Mouse (Mus musculus): ENCODE results near the gene Bves. TPM values are rescaled to one million over a fixed set of nuclear protein-coding genes. Genes with fewer than 3 reads are reported as not detected.
"Not testable (repeated sequence)": the region's sequence is repeated elsewhere in the genome, so short reads cannot be mapped to it uniquely, and the experiment has no call there.

Gene Bves
- 2.4 and 2.6 TPM in 2 replicates for polyA plus RNA-seq (2014; fragmentation: Nextera tagmentation; extraction: Ambion mirVana)

GRCm38 (mm10) chr10:45335434-45336422 lies at the start of gene Bves:
Gene Bves, plus strand, starts transcription at chr10:45335772.
- no peaks in the 10 kb centered on the region for H3K36me3 ChIP-seq (replicated peaks; ENCODE audit: control insufficient read depth, insufficient read depth)
- H3K27ac ChIP-seq, result no peak within 1 kb of the TSS
- H3K4me1 ChIP-seq (replicated peaks; ENCODE audit: control insufficient read depth, insufficient read depth, low read length), result no peaks in the 10 kb centered on the region
- 1% methylated on average over 90 of the region's 116 CpGs for WGBS
- peak within 1 kb of the TSS; percentile 73 for H3K4me3 ChIP-seq (replicated peaks; ENCODE audit: low read length)
- peaks cover 15% of the 10 kb centered on the region for H3K27me3 ChIP-seq (ENCODE audit: control insufficient read depth, insufficient read depth, low read length)
- DNase-seq (ENCODE audit: low spot score), result peak; percentile 56
- no peaks in the 10 kb centered on the region for H3K9me3 ChIP-seq (ENCODE audit: control insufficient read depth, low read length)
- ATAC-seq (ENCODE audit: low FRiP score), result peak; percentile 78
- H3K9ac ChIP-seq, result peak within 1 kb of the TSS; percentile 58
- H3K4me2 ChIP-seq (replicated peaks), result peak within 1 kb of the TSS; percentile 91

GRCm38 (mm10) chr10:45288351-45288750 lies 47.2 kb upstream of the Bves start:
- Histone ChIP-seq H3K27ac (no peak overlapping the region), H3K9ac (no peak overlapping the region), H3K4me2 (replicated peaks) (no peak overlapping the region), H3K4me1 (replicated peaks; ENCODE audit: control insufficient read depth, insufficient read depth, low read length) (peaks cover 5% of the 10 kb centered on the region), H3K27me3 (ENCODE audit: control insufficient read depth, insufficient read depth, low read length) (peaks cover 26% of the 10 kb centered on the region), H3K9me3 (ENCODE audit: control insufficient read depth, low read length) (no peaks in the 10 kb centered on the region), H3K4me3 (replicated peaks; ENCODE audit: low read length) (no peak overlapping the region), H3K36me3 (replicated peaks; ENCODE audit: control insufficient read depth, insufficient read depth) (no peaks in the 10 kb centered on the region)
- ATAC-seq (ENCODE audit: low FRiP score) (no peak), DNase-seq (ENCODE audit: low spot score) (no peak)
- 55% methylated on average over 7 of the region's 7 CpGs for WGBS

- Histone ChIP-seq H3K36me3 (replicated peaks; ENCODE audit: control insufficient read depth, insufficient read depth) (no peaks in the 10 kb centered on the region), H3K27ac (no peak overlapping the region), H3K9ac (peak overlapping the region; percentile 55), H3K27me3 (ENCODE audit: control insufficient read depth, insufficient read depth, low read length) (peaks cover 26% of the 10 kb centered on the region), H3K9me3 (ENCODE audit: control insufficient read depth, low read length) (no peaks in the 10 kb centered on the region), H3K4me1 (replicated peaks; ENCODE audit: control insufficient read depth, insufficient read depth, low read length) (peaks cover 5% of the 10 kb centered on the region), H3K4me2 (replicated peaks) (peak overlapping the region; percentile 96), H3K4me3 (replicated peaks; ENCODE audit: low read length) (peak overlapping the region; percentile 48)
- under 1% methylated on average over 69 of the region's 71 CpGs for WGBS
- ATAC-seq (ENCODE audit: low FRiP score), result peak; percentile 82
- DNase-seq (ENCODE audit: low spot score), result peak; percentile 38
Observed at GRCm38 (mm10) chr10:45289218-45290105, 46.1 kb upstream of the Bves start.

- DNase-seq (ENCODE audit: low spot score) (no peak), ATAC-seq (ENCODE audit: low FRiP score) (no peak)
- Histone ChIP-seq H3K4me1 (replicated peaks; ENCODE audit: control insufficient read depth, insufficient read depth, low read length) (peaks cover 5% of the 10 kb centered on the region), H3K9me3 (ENCODE audit: control insufficient read depth, low read length) (no peaks in the 10 kb centered on the region), H3K4me3 (replicated peaks; ENCODE audit: low read length) (no peak overlapping the region), H3K36me3 (replicated peaks; ENCODE audit: control insufficient read depth, insufficient read depth) (no peaks in the 10 kb centered on the region), H3K27ac (no peak overlapping the region), H3K27me3 (ENCODE audit: control insufficient read depth, insufficient read depth, low read length) (peaks cover 26% of the 10 kb centered on the region), H3K4me2 (replicated peaks) (no peak overlapping the region), H3K9ac (no peak overlapping the region)
- 68% methylated on average over 5 of the region's 5 CpGs for WGBS
Observed at GRCm38 (mm10) chr10:45290618-45291017, 45.0 kb upstream of the Bves start.

- ATAC-seq (ENCODE audit: low FRiP score); H3K27ac ChIP-seq; DNase-seq (ENCODE audit: low spot score); H3K4me3 ChIP-seq (replicated peaks; ENCODE audit: low read length); H3K4me2 ChIP-seq (replicated peaks); H3K9me3 ChIP-seq (ENCODE audit: control insufficient read depth, low read length); H3K4me1 ChIP-seq (replicated peaks; ENCODE audit: control insufficient read depth, insufficient read depth, low read length); H3K36me3 ChIP-seq (replicated peaks; ENCODE audit: control insufficient read depth, insufficient read depth); H3K9ac ChIP-seq: not testable (repeated sequence)
- H3K27me3 ChIP-seq (ENCODE audit: control insufficient read depth, insufficient read depth, low read length), result peaks cover 26% of the 10 kb centered on the region
- WGBS, result 72% methylated on average over 4 of the region's 4 CpGs
Observed at GRCm38 (mm10) chr10:45292159-45292558, 43.4 kb upstream of the Bves start.

GRCm38 (mm10) chr10:45295093-45295492 lies 40.5 kb upstream of the Bves start:
- no peaks in the 10 kb centered on the region for H3K4me1 ChIP-seq (replicated peaks; ENCODE audit: control insufficient read depth, insufficient read depth, low read length)
- H3K4me3 ChIP-seq (replicated peaks; ENCODE audit: low read length), result no peak overlapping the region
- no peak overlapping the region for H3K9ac ChIP-seq
- peaks cover 7% of the 10 kb centered on the region for H3K27me3 ChIP-seq (ENCODE audit: control insufficient read depth, insufficient read depth, low read length)
- H3K36me3 ChIP-seq (replicated peaks; ENCODE audit: control insufficient read depth, insufficient read depth), result no peaks in the 10 kb centered on the region
- DNase-seq (ENCODE audit: low spot score) (no peak), ATAC-seq (ENCODE audit: low FRiP score) (no peak)
- H3K4me2 ChIP-seq (replicated peaks), result no peak overlapping the region
- H3K27ac ChIP-seq, result no peak overlapping the region
- WGBS, result 71% methylated on average over 5 of the region's 5 CpGs
- H3K9me3 ChIP-seq (ENCODE audit: control insufficient read depth, low read length), result no peaks in the 10 kb centered on the region

GRCm38 (mm10) chr10:45298503-45298902 lies 37.1 kb upstream of the Bves start:
- H3K27me3 ChIP-seq (ENCODE audit: control insufficient read depth, insufficient read depth, low read length), result no peaks in the 10 kb centered on the region
- 68% methylated on average over 6 of the region's 6 CpGs for WGBS
- DNase-seq (ENCODE audit: low spot score), result no peak
- H3K4me2 ChIP-seq (replicated peaks), result no peak overlapping the region
- no peak overlapping the region for H3K4me3 ChIP-seq (replicated peaks; ENCODE audit: low read length)
- H3K36me3 ChIP-seq (replicated peaks; ENCODE audit: control insufficient read depth, insufficient read depth), result no peaks in the 10 kb centered on the region
- no peaks in the 10 kb centered on the region for H3K4me1 ChIP-seq (replicated peaks; ENCODE audit: control insufficient read depth, insufficient read depth, low read length)
- no peak overlapping the region for H3K27ac ChIP-seq
- no peaks in the 10 kb centered on the region for H3K9me3 ChIP-seq (ENCODE audit: control insufficient read depth, low read length)
- no peak for ATAC-seq (ENCODE audit: low FRiP score)
- no peak overlapping the region for H3K9ac ChIP-seq

GRCm38 (mm10) chr10:45299509-45299908 lies 36.1 kb upstream of the Bves start:
- Histone ChIP-seq H3K4me3 (replicated peaks; ENCODE audit: low read length) (no peak overlapping the region), H3K9ac (no peak overlapping the region), H3K9me3 (ENCODE audit: control insufficient read depth, low read length) (no peaks in the 10 kb centered on the region), H3K4me2 (replicated peaks) (no peak overlapping the region), H3K4me1 (replicated peaks; ENCODE audit: control insufficient read depth, insufficient read depth, low read length) (no peaks in the 10 kb centered on the region), H3K27ac (no peak overlapping the region), H3K27me3 (ENCODE audit: control insufficient read depth, insufficient read depth, low read length) (no peaks in the 10 kb centered on the region), H3K36me3 (replicated peaks; ENCODE audit: control insufficient read depth, insufficient read depth) (no peaks in the 10 kb centered on the region)
- ATAC-seq (ENCODE audit: low FRiP score), result no peak
- WGBS, result 93% methylated on average over 4 of the region's 4 CpGs
- DNase-seq (ENCODE audit: low spot score), result no peak

All from hindbrain, embryonic 14.5 days (tissue).